Mouse (Mus musculus) frontal cortex, postnatal 14 days (tissue): Measurements from ENCODE around the gene Aip.
"Not testable (repeated sequence)": the region's sequence is repeated elsewhere in the genome, so short reads cannot be mapped to it uniquely, and the experiment has no call there.

ENCODE experiments used
- DNase-seq, 2 experiments: peaks; one replicate each; pipeline ENCODE4 v3.0.0; 2022; ENCODE audit warnings: low spot score in 2 of 2

Gene Aip

GRCm38 (mm10) chr19:4092750-4093149, 32.9 kb downstream of the Aip start:
- DNase-seq: no peak

- DNase-seq: no peak
Observed at GRCm38 (mm10) chr19:4091383-4091782, 34.3 kb downstream of the Aip start.

GRCm38 (mm10) chr19:4090446-4090845, 35.2 kb downstream of the Aip start:
- DNase-seq: no peak

- DNase-seq: no peak
Observed at GRCm38 (mm10) chr19:4089128-4089527, 36.5 kb downstream of the Aip start.

- DNase-seq: no peak
Observed at GRCm38 (mm10) chr19:4088146-4088545, 37.5 kb downstream of the Aip start.

- DNase-seq: no peak
Observed at GRCm38 (mm10) chr19:4087090-4087489, 38.6 kb downstream of the Aip start.

- DNase-seq: no peak
Observed at GRCm38 (mm10) chr19:4086156-4086555, 39.5 kb downstream of the Aip start.

GRCm38 (mm10) chr19:4084984-4085383, 40.7 kb downstream of the Aip start:
- DNase-seq: no peak

- no peak for DNase-seq
Observed at GRCm38 (mm10) chr19:4083826-4084225, 41.8 kb downstream of the Aip start.

GRCm38 (mm10) chr19:4083316-4083715, 42.3 kb downstream of the Aip start:
- no peak for DNase-seq

GRCm38 (mm10) chr19:4082219-4082965, 43.3 kb downstream of the Aip start:
- no peak for DNase-seq

- DNase-seq: no peak
Observed at GRCm38 (mm10) chr19:4081394-4081793, 44.3 kb downstream of the Aip start, which contains the start of gene Cabp2. Gene Cabp2, plus strand, starts transcription at chr19:4081578.

GRCm38 (mm10) chr19:4080511-4081009, 45.1 kb downstream of the Aip start:
- no peak for DNase-seq

- no peak for DNase-seq
Observed at GRCm38 (mm10) chr19:4079594-4079993, 46.1 kb downstream of the Aip start.

GRCm38 (mm10) chr19:4075531-4075930, 50.1 kb downstream of the Aip start:
- DNase-seq: no peak

- DNase-seq: no peak
Observed at GRCm38 (mm10) chr19:4072706-4073424, 52.8 kb downstream of the Aip start.

GRCm38 (mm10) chr19:4071406-4071805, 54.3 kb downstream of the Aip start:
- DNase-seq: no peak

GRCm38 (mm10) chr19:4070756-4071155, 54.9 kb downstream of the Aip start:
- DNase-seq: no peak

GRCm38 (mm10) chr19:4070311-4070710, 55.3 kb downstream of the Aip start:
- DNase-seq: no peak

GRCm38 (mm10) chr19:4068717-4069410, 56.8 kb downstream of the Aip start:
- no peak for DNase-seq

- not testable (repeated sequence) for DNase-seq
Observed at GRCm38 (mm10) chr19:4068242-4068641, 57.4 kb downstream of the Aip start.

- no peak for DNase-seq
Observed at GRCm38 (mm10) chr19:4066877-4067276, 58.8 kb downstream of the Aip start.
